Mouse (Mus musculus) erythroblast, embryonic 14.5 days (primary cell): ENCODE measurements around the gene Ctsh. TPM values are rescaled to one million over a fixed set of nuclear protein-coding genes. Genes with fewer than 3 reads are reported as not detected.
"Not testable (repeated sequence)": the region's sequence is repeated elsewhere in the genome, so short reads cannot be mapped to it uniquely, and the experiment has no call there.

ENCODE experiments used
- H3K27me3 ChIP-seq: 2 replicates; pipeline ENCODE4 v1.6.1; 2012; ENCODE audit warnings: inconsistent platforms; ENCODE audit not compliant: control insufficient read depth
- H3K36me3 ChIP-seq: 2 replicates; pipeline ENCODE4 v1.6.1; 2012; ENCODE audit warnings: mild to moderate bottlenecking, inconsistent platforms; ENCODE audit not compliant: control insufficient read depth
- H3K4me1 ChIP-seq: 2 replicates; pipeline ENCODE4 v1.6.1; 2012; ENCODE audit warnings: inconsistent platforms; ENCODE audit not compliant: control insufficient read depth
- H3K4me3 ChIP-seq: replicated peaks from 2 replicates; pipeline ENCODE3; 2012; ENCODE audit warnings: moderate library complexity, mild to moderate bottlenecking, inconsistent platforms
- H3K9me3 ChIP-seq: 2 replicates; pipeline ENCODE4 v1.6.1; 2012; ENCODE audit warnings: low read length, inconsistent platforms, mixed read lengths; ENCODE audit not compliant: control insufficient read depth
- GATA1 ChIP-seq: IDR thresholded peaks from 2 replicates; pipeline ENCODE4 v1.6.1; 2012; ENCODE audit warnings: low read length, inconsistent platforms, mixed read lengths
- TAL1 ChIP-seq: IDR thresholded peaks from 3 replicates; pipeline ENCODE4 v1.6.1; 2012; ENCODE audit warnings: low read length, inconsistent platforms, mixed read lengths
- polyA plus RNA-seq: library from polyadenylated mRNA; stranded (reverse); fragments of >175 nt; gene quantifications from 2 replicates; pipeline ENCODE4 v1.2.3, GENCODE M21; 2012

Gene Ctsh
- polyA plus RNA-seq, 1 experiment, result 0.19 TPM

GRCm38 (mm10) chr9:90033922-90034321, 20.0 kb upstream of the Ctsh start:
- no peak overlapping the region for H3K4me3 ChIP-seq
- H3K27me3 ChIP-seq, result no peaks in the 10 kb centered on the region
- no peaks in the 10 kb centered on the region for H3K9me3 ChIP-seq
- no peaks in the 10 kb centered on the region for H3K36me3 ChIP-seq
- TF ChIP-seq TAL1, result no peak
- TF ChIP-seq GATA1, result no peak
- H3K4me1 ChIP-seq, result no peaks in the 10 kb centered on the region

DNA sequence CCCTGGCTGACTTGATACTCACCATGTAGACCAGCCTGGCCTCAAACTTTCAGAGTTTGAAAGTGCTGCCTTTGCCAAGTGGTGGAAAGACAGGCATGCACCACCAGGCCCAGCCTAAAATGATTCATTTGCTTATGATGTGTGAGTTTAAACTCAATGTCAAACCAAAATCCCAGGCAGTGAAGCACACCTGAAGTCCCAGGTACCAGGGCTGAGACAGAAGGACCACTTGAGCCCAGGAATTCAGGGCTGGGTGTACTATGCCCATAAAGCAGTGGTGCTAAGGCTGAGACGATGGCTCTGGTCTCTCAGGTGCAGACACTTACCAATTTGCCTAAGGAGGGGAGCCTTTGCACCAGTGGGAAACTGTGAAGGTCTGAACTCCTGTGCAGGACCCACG, 18.8 kb upstream of the Ctsh start:
- no peaks in the 10 kb centered on the region for H3K36me3 ChIP-seq
- H3K27me3 ChIP-seq, result no peaks in the 10 kb centered on the region
- H3K9me3 ChIP-seq, result no peaks in the 10 kb centered on the region
- no peaks in the 10 kb centered on the region for H3K4me1 ChIP-seq
- no peak for TF ChIP-seq TAL1
- TF ChIP-seq GATA1, result no peak
- no peak overlapping the region for H3K4me3 ChIP-seq

DNA sequence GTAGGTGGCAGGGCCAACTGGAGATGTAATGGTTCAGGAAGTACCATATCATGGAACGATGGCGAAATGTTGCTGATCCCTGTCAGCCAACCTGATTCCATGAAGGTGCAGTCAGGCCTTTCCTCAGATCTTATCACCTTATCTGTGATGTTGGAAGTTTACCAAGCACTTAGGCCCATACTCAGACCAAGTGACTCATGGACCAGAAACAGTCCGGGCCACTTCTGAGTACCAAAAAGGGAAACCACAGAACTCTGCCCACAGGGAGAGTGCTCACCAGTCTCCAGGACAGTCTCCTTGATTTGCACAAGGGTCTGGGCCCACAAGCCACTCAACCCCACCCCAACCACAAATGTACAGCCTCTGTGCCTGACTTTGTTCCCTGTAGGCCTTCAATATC, 18.2 kb upstream of the Ctsh start:
- no peak for TF ChIP-seq GATA1
- TF ChIP-seq TAL1, result no peak
- Histone ChIP-seq H3K4me3 (no peak overlapping the region), H3K9me3 (no peaks in the 10 kb centered on the region), H3K27me3 (no peaks in the 10 kb centered on the region), H3K4me1 (no peaks in the 10 kb centered on the region), H3K36me3 (no peaks in the 10 kb centered on the region)

DNA sequence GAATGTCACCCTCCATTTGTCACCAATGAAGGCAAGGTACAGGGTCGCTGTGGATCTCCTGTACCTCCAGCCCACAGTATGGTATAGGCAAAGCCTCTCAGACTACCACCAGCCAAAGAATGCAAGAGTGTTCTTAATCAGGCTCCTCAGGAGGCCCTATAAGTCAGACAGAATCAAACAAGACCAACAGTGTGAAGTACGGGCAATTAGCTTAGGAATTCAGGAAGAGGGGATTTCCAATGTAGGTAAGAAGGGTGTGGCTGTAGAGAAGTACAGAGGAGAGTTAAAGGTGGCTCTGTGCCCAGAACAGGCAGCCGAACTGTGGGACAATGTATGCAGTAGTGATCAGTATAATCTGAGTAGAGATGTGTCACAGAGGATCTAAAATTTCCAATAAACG, 17.6 kb upstream of the Ctsh start:
- Histone ChIP-seq H3K4me3 (no peak overlapping the region), H3K36me3 (no peaks in the 10 kb centered on the region), H3K4me1 (no peaks in the 10 kb centered on the region), H3K27me3 (no peaks in the 10 kb centered on the region), H3K9me3 (no peaks in the 10 kb centered on the region)
- no peak for TF ChIP-seq GATA1
- no peak for TF ChIP-seq TAL1

- TF ChIP-seq TAL1 (no peak), GATA1 (no peak)
- Histone ChIP-seq H3K36me3 (no peaks in the 10 kb centered on the region), H3K27me3 (no peaks in the 10 kb centered on the region), H3K4me1 (no peaks in the 10 kb centered on the region), H3K4me3 (no peak overlapping the region), H3K9me3 (0 out of 2 replicates have a peak, but pooled peaks cover 3% of the 10 kb centered on the region)
Measured at GRCm38 (mm10) chr9:90038535-90038934, 15.4 kb upstream of the Ctsh start.

GRCm38 (mm10) chr9:90040916-90041315, 13.0 kb upstream of the Ctsh start:
- no peaks in the 10 kb centered on the region for H3K4me1 ChIP-seq
- no peak overlapping the region for H3K4me3 ChIP-seq

DNA sequence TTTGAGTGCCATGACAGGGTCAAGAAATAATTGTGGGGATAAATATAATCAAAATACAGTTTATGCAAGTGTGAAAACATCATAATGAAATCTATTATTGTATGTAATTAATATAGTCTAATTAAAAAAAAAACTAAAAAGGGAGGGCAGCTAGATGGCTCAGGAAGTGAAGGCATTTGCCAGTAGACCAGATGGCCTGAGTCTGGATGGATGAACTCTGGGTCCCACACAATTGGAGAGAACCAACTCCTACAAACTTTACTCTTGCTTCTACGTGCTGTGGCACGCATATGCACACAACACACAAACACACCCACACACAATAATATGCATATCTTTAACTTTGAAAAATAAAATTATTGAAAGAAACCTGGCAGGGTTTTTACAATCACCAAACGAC, 12.4 kb upstream of the Ctsh start:
- peaks cover 8% of the 10 kb centered on the region; the same call in 1 of the 2 replicates for H3K9me3 ChIP-seq
- H3K4me3 ChIP-seq, result no peak overlapping the region
- H3K4me1 ChIP-seq, result no peaks in the 10 kb centered on the region
- TF ChIP-seq GATA1 (no peak), TAL1 (no peak)
- H3K36me3 ChIP-seq, result no peaks in the 10 kb centered on the region
- no peaks in the 10 kb centered on the region for H3K27me3 ChIP-seq

More at GRCm38 (mm10) chr9:90040916-90041315, 13.0 kb upstream of the Ctsh start:
- H3K36me3 ChIP-seq, result no peaks in the 10 kb centered on the region
- no peaks in the 10 kb centered on the region for H3K27me3 ChIP-seq
- TF ChIP-seq TAL1, result no peak
- no peak for TF ChIP-seq GATA1
- 0 out of 2 replicates have a peak, but pooled peaks cover 3% of the 10 kb centered on the region for H3K9me3 ChIP-seq

GRCm38 (mm10) chr9:90042906-90043305, 11.0 kb upstream of the Ctsh start:
- not testable (repeated sequence) for H3K9me3 ChIP-seq, H3K4me3 ChIP-seq, H3K4me1 ChIP-seq, H3K27me3 ChIP-seq, H3K36me3 ChIP-seq

- TF ChIP-seq TAL1 (no peak), GATA1 (no peak)
- no peaks in the 10 kb centered on the region for H3K4me1 ChIP-seq
- no peaks in the 10 kb centered on the region for H3K36me3 ChIP-seq
- no peak overlapping the region for H3K4me3 ChIP-seq
- peaks cover 8% of the 10 kb centered on the region; the same call in 1 of the 2 replicates for H3K9me3 ChIP-seq
- H3K27me3 ChIP-seq, result no peaks in the 10 kb centered on the region
Measured at GRCm38 (mm10) chr9:90045191-90045590, 8.8 kb upstream of the Ctsh start.

- Histone ChIP-seq H3K9me3 (peaks cover 8% of the 10 kb centered on the region; the same call in 1 of the 2 replicates), H3K4me1 (no peaks in the 10 kb centered on the region), H3K36me3 (no peaks in the 10 kb centered on the region), H3K27me3 (no peaks in the 10 kb centered on the region), H3K4me3 (no peak overlapping the region)
- TF ChIP-seq TAL1 (no peak), GATA1 (no peak)
Measured at GRCm38 (mm10) chr9:90047937-90048627, 5.9 kb upstream of the Ctsh start.
